Mouse (Mus musculus): ENCODE data around the gene Dlx5. TPM values are rescaled to one million over a fixed set of nuclear protein-coding genes. Genes with fewer than 3 reads are reported as not detected.

Gene Dlx5
- total and polyA plus RNA-seq, 3 experiments: not detected

GRCm38 (mm10) chr6:6875676-6876075, 6.2 kb downstream of the Dlx5 start:
- Histone ChIP-seq H3K79me2 (ENCODE audit: control insufficient read depth, insufficient read depth, low read length, poor library complexity) (no peaks in the 10 kb centered on the region), H3K27me3 (ENCODE audit: control insufficient read depth in 1 of 2, insufficient read depth in 2 of 2, low read length in 2 of 2) (no peaks in the 10 kb centered on the region), H3K9ac (ENCODE audit: control insufficient read depth, low read depth, low read length, poor library complexity, severe bottlenecking) (no peak overlapping the region), H3K27ac (ENCODE audit: control insufficient read depth, low read depth, low read length) (no peak overlapping the region), H3K36me3 (ENCODE audit: control insufficient read depth in 1 of 2, insufficient read depth in 2 of 2, low read length in 2 of 2) (no peaks in the 10 kb centered on the region), H3K9me3 (replicated peaks; ENCODE audit: insufficient read depth, low read length) (no peaks in the 10 kb centered on the region), H3K4me1 (ENCODE audit: control insufficient read depth in 1 of 2, insufficient read depth in 2 of 2, low read length in 2 of 2) (no peaks in the 10 kb centered on the region), H3K4me3 (ENCODE audit: control insufficient read depth in 1 of 2, insufficient read depth in 1 of 2, low read depth in 2 of 2, low read length in 2 of 2) (no peak overlapping the region)
- no peak for DNase-seq (ENCODE audit: low read depth, low spot score)
- no peak for TF ChIP-seq POLR2AphosphoS5 (IDR thresholded peaks at IDR 0.05; ENCODE audit: borderline replicate concordance, low read depth, low read length)
- no peak for TF ChIP-seq CHD2 (IDR thresholded peaks at IDR 0.05; ENCODE audit: low read length)
- no peak for TF ChIP-seq KAT2A (conservative IDR thresholded peaks at IDR 0.05; ENCODE audit: low read depth, low read length)
- no peak for TF ChIP-seq E2F4 (IDR thresholded peaks at IDR 0.05; ENCODE audit: borderline replicate concordance, low read depth, low read length)
- no peak for TF ChIP-seq ZC3H11A (IDR thresholded peaks at IDR 0.05; ENCODE audit: low read depth, low read length)
- no peak for TF ChIP-seq MYB (IDR thresholded peaks at IDR 0.05; ENCODE audit: low read depth, low read length)
- TF ChIP-seq MEF2A (IDR thresholded peaks at IDR 0.05; ENCODE audit: extremely low read depth, insufficient replicate concordance, low read depth, low read length, poor library complexity, severe bottlenecking): no peak
- no peak for TF ChIP-seq JUND (IDR thresholded peaks at IDR 0.05; ENCODE audit: low read depth, low read length)
- no peak for TF ChIP-seq SMC3 (IDR thresholded peaks at IDR 0.05; ENCODE audit: low read depth, low read length)
- TF ChIP-seq CTCF (IDR thresholded peaks at IDR 0.05 in 2 of 3, conservative IDR thresholded peaks at IDR 0.05 in 1 of 3; ENCODE audit: control insufficient read depth in 1 of 3, insufficient read depth in 1 of 3, low read depth in 2 of 3, low read length in 3 of 3, poor library complexity in 1 of 3, severe bottlenecking in 1 of 3): no peak
- no peak for TF ChIP-seq TCF12 (IDR thresholded peaks at IDR 0.05; ENCODE audit: low read depth, low read length)

DNA sequence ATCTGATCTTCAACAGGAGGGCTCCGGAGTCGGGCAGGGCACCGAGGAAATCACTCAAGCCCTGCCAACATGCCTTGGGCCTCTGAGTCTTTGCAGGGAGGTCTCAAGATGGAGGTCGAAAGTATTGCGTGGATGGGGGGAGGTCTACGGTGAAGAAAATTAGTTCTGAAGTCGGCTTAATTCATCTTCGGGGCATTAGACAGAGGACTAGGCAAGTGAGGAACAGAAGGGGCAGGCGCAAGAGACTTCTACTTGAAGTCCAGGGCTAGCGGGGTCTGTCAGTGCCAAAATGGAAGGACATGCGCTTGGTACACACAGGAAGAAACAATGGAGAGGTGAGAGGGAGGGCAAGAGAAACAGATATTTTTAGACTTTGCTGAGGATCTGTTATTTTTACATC, 6.7 kb downstream of the Dlx5 start:
- H3K4me1 ChIP-seq (ENCODE audit: control insufficient read depth in 1 of 2, insufficient read depth in 2 of 2, low read length in 2 of 2): no peaks in the 10 kb centered on the region
- H3K4me3 ChIP-seq (ENCODE audit: control insufficient read depth in 1 of 2, insufficient read depth in 1 of 2, low read depth in 2 of 2, low read length in 2 of 2): no peak overlapping the region
- H3K9ac ChIP-seq (ENCODE audit: control insufficient read depth, low read depth, low read length, poor library complexity, severe bottlenecking): no peak overlapping the region
- no peaks in the 10 kb centered on the region for H3K79me2 ChIP-seq (ENCODE audit: control insufficient read depth, insufficient read depth, low read length, poor library complexity)
- H3K36me3 ChIP-seq (ENCODE audit: control insufficient read depth in 1 of 2, insufficient read depth in 2 of 2, low read length in 2 of 2): no peaks in the 10 kb centered on the region
- TF ChIP-seq GABPA (IDR thresholded peaks at IDR 0.05; ENCODE audit: low read depth, low read length): no peak
- TF ChIP-seq POLR2A (IDR thresholded peaks at IDR 0.05; ENCODE audit: control insufficient read depth in 1 of 2, insufficient read depth in 1 of 2, low read depth in 1 of 2, low read length in 2 of 2, poor library complexity in 1 of 2): no peak
- no peak for TF ChIP-seq MAFK (IDR thresholded peaks at IDR 0.05; ENCODE audit: borderline replicate concordance, low read depth, low read length)
- no peak for TF ChIP-seq TCF12 (IDR thresholded peaks at IDR 0.05; ENCODE audit: low read depth, low read length)
- no peak for TF ChIP-seq MEF2A (IDR thresholded peaks at IDR 0.05; ENCODE audit: extremely low read depth, insufficient replicate concordance, low read depth, low read length, poor library complexity, severe bottlenecking)
- TF ChIP-seq NELFE (IDR thresholded peaks at IDR 0.05; ENCODE audit: low read depth, low read length): no peak
- TF ChIP-seq RAD21 (IDR thresholded peaks at IDR 0.05; ENCODE audit: low read depth, low read length): no peak
- no peak for TF ChIP-seq BHLHE40 (IDR thresholded peaks at IDR 0.05; ENCODE audit: borderline replicate concordance, low read depth, low read length)
- H3K27me3 ChIP-seq (ENCODE audit: control insufficient read depth in 1 of 2, insufficient read depth in 2 of 2, low read length in 2 of 2): no peaks in the 10 kb centered on the region
- no peaks in the 10 kb centered on the region for H3K9me3 ChIP-seq (replicated peaks; ENCODE audit: insufficient read depth, low read length)
- no peak for DNase-seq (ENCODE audit: low read depth, low spot score)
- no peak overlapping the region for H3K27ac ChIP-seq (ENCODE audit: control insufficient read depth, low read depth, low read length)

Measured in MEL (cell line).